Mouse (Mus musculus) C2C12 (cell line): ENCODE measurements around the gene Cux1. TPM values are rescaled to one million over a fixed set of nuclear protein-coding genes. Genes with fewer than 3 reads are reported as not detected.
A peak's percentile ranks its signal among the peaks of the same experiment; 100 is the strongest.

Source experiments
- H3K27me3 ChIP-seq: one replicate; pipeline ENCODE4 v1.6.1; 2011; ENCODE audit not compliant: control insufficient read depth, insufficient read depth, insufficient read length
- H3K36me3 ChIP-seq: one replicate; pipeline ENCODE4 v1.6.1; 2011; ENCODE audit not compliant: control insufficient read depth, insufficient read depth
- H3K4me3 ChIP-seq: one replicate; pipeline ENCODE4 v1.5.1; 2011; ENCODE audit warnings: mild to moderate bottlenecking, control low read depth; ENCODE audit not compliant: poor library complexity, insufficient read depth, severe bottlenecking
- H3K79me2 ChIP-seq: one replicate; pipeline ENCODE4 v1.6.1; 2011; ENCODE audit not compliant: control insufficient read depth, insufficient read depth
- H3K79me3 ChIP-seq: one replicate; pipeline ENCODE4 v1.6.1; 2011; ENCODE audit warnings: low read depth, control low read depth
- H3ac ChIP-seq: one replicate; pipeline ENCODE3; 2011; ENCODE audit warnings: low read depth; ENCODE audit not compliant: control insufficient read depth, insufficient read length
- CEBPB ChIP-seq: IDR thresholded peaks from one replicate; pipeline ENCODE4 v1.6.1; 2011; ENCODE audit warnings: low read depth, mild to moderate bottlenecking, control low read depth, moderate library complexity
- CTCF ChIP-seq: IDR thresholded peaks from one replicate; pipeline ENCODE4 v1.5.1; 2011; ENCODE audit not compliant: control insufficient read depth, insufficient read depth, insufficient read length
- FOSL1 ChIP-seq: IDR thresholded peaks from one replicate; pipeline ENCODE4 v1.8.0; 2011; ENCODE audit warnings: mild to moderate bottlenecking, low read length; ENCODE audit not compliant: poor library complexity, insufficient read depth, severe bottlenecking
- MAX ChIP-seq: IDR thresholded peaks from one replicate; pipeline ENCODE4 v1.6.1; 2011; ENCODE audit warnings: mild to moderate bottlenecking, control low read depth
- MYOD1 ChIP-seq: IDR thresholded peaks from one replicate; pipeline ENCODE4 v1.6.1; 2011; ENCODE audit warnings: low read depth; ENCODE audit not compliant: control insufficient read depth, insufficient read length
- MYOG ChIP-seq: IDR thresholded peaks from one replicate; pipeline ENCODE4 v1.6.1; 2011; ENCODE audit not compliant: control insufficient read depth, insufficient read length; ENCODE audit errors: extremely low read depth
- USF1 ChIP-seq: IDR thresholded peaks from one replicate; pipeline ENCODE4 v1.6.1; 2011; ENCODE audit warnings: low read depth, mild to moderate bottlenecking, control low read depth, moderate library complexity
- polyA plus RNA-seq: library from polyadenylated mRNA; unstranded; fragments of >200 nt; fragmentation: generic; extraction: Trizol; gene quantifications from one replicate; pipeline ENCODE4 v1.2.1, GENCODE M21; 2012; ENCODE audit warnings: missing spikeins

The Cux1 gene
- polyA plus RNA-seq, 1 experiment: 43.9 TPM

GRCm38 (mm10) chr5:136427121-136427771 lies 140.0 kb downstream of the Cux1 start:
- Histone ChIP-seq H3K36me3 (no peaks in the 10 kb centered on the region), H3K27me3 (no peaks in the 10 kb centered on the region), H3ac (no peak overlapping the region), H3K4me3 (no peak overlapping the region), H3K79me3 (peaks cover 6% of the 10 kb centered on the region), H3K79me2 (peaks cover 45% of the 10 kb centered on the region)
- TF ChIP-seq CEBPB (no peak), MYOD1 (no peak), USF1 (no peak)

- Histone ChIP-seq H3ac (no peak overlapping the region), H3K36me3 (no peaks in the 10 kb centered on the region), H3K4me3 (no peak overlapping the region), H3K27me3 (no peaks in the 10 kb centered on the region), H3K79me3 (peaks cover 6% of the 10 kb centered on the region), H3K79me2 (peaks cover 76% of the 10 kb centered on the region)
- TF ChIP-seq MAX: no peak
- no peak for TF ChIP-seq MYOG
- TF ChIP-seq CEBPB: no peak
- TF ChIP-seq MYOD1: no peak
- TF ChIP-seq FOSL1: no peak
- no peak for TF ChIP-seq CTCF
- no peak for TF ChIP-seq USF1
These were observed 144.3 kb downstream of the Cux1 start for GRCm38 (mm10) chr5:136422948-136423347.

- Histone ChIP-seq H3K36me3 (no peaks in the 10 kb centered on the region), H3K79me2 (peaks cover 86% of the 10 kb centered on the region), H3K79me3 (peaks cover 8% of the 10 kb centered on the region), H3K4me3 (no peak overlapping the region), H3ac (no peak overlapping the region), H3K27me3 (no peaks in the 10 kb centered on the region)
- TF ChIP-seq MYOD1: peak; percentile 13
- no peak for TF ChIP-seq CEBPB
- no peak for TF ChIP-seq MYOG
- no peak for TF ChIP-seq CTCF
- no peak for TF ChIP-seq USF1
- TF ChIP-seq FOSL1: no peak
- no peak for TF ChIP-seq MAX
These were observed 145.4 kb downstream of the Cux1 start for GRCm38 (mm10) chr5:136421885-136422284.

- TF ChIP-seq FOSL1: no peak
- no peak for TF ChIP-seq MAX
- TF ChIP-seq USF1: no peak
- TF ChIP-seq MYOD1: no peak
- no peak for TF ChIP-seq CTCF
- TF ChIP-seq CEBPB: no peak
- TF ChIP-seq MYOG: no peak
- H3ac ChIP-seq: no peak overlapping the region
- H3K4me3 ChIP-seq: no peak overlapping the region
- no peaks in the 10 kb centered on the region for H3K27me3 ChIP-seq
- peaks cover 8% of the 10 kb centered on the region for H3K79me3 ChIP-seq
- H3K36me3 ChIP-seq: no peaks in the 10 kb centered on the region
- H3K79me2 ChIP-seq: peaks cover 87% of the 10 kb centered on the region
These were observed 146.0 kb downstream of the Cux1 start for GRCm38 (mm10) chr5:136421316-136421715.

- H3K79me3 ChIP-seq: peaks cover 8% of the 10 kb centered on the region
- H3ac ChIP-seq: no peak overlapping the region
- H3K36me3 ChIP-seq: no peaks in the 10 kb centered on the region
- no peaks in the 10 kb centered on the region for H3K27me3 ChIP-seq
- peaks cover 87% of the 10 kb centered on the region for H3K79me2 ChIP-seq
- no peak for TF ChIP-seq USF1
- H3K4me3 ChIP-seq: no peak overlapping the region
These were observed 146.9 kb downstream of the Cux1 start for GRCm38 (mm10) chr5:136420342-136420741.

- Histone ChIP-seq H3ac (no peak overlapping the region), H3K79me3 (peaks cover 2% of the 10 kb centered on the region), H3K27me3 (no peaks in the 10 kb centered on the region), H3K36me3 (peaks cover 3% of the 10 kb centered on the region), H3K4me3 (no peak overlapping the region), H3K79me2 (peaks cover 63% of the 10 kb centered on the region)
- no peak for TF ChIP-seq FOSL1
- TF ChIP-seq USF1: no peak
- no peak for TF ChIP-seq MYOD1
These were observed 149.4 kb downstream of the Cux1 start for GRCm38 (mm10) chr5:136417891-136418290.
